Mouse (Mus musculus): Measurements from ENCODE around the gene Mnt. TPM values are rescaled to one million over a fixed set of nuclear protein-coding genes. Genes with fewer than 3 reads are reported as not detected.

Gene Mnt
- polyA plus RNA-seq, 1 experiment from 2014 or later = 7.4 TPM

DNA sequence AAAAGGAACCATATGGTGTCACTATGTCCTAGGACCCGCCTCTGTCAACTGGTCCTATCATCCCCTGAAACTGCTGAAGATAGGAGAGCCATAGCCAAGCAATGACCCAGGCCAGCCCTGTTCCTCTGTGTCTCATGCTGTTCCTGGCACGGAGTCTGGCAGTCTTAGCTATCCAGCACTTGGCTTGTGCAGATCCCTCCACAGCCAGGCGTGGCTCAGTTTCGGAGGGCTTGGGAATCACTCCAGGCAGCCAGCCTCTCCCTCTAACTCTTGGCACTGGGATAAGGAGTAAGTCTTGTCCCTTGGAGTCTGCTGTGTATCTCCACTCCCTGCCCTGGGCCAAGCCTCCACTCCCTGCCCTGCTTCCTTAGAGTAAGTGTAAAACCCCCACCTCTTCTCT lies 35.9 kb downstream of the Mnt start:
- peaks cover 51% of the 10 kb centered on the region for H3K36me3 ChIP-seq
- no peaks in the 10 kb centered on the region for H3K9me3 ChIP-seq
- no peak overlapping the region for H3K4me3 ChIP-seq
- no peaks in the 10 kb centered on the region for H3K27me3 ChIP-seq (ENCODE audit: insufficient read depth, poor library complexity, severe bottlenecking)
- peaks cover 24% of the 10 kb centered on the region for H3K4me1 ChIP-seq (replicated peaks)
- DNase-seq (ENCODE audit: low spot score) = no peak
- H3K27ac ChIP-seq = no peak overlapping the region
- 85% methylated on average over 4 of the region's 4 CpGs for WGBS

GRCm38 (mm10) chr11:74867181-74867580 lies 36.5 kb downstream of the Mnt start:
- DNase-seq (ENCODE audit: low spot score) = no peak
- Histone ChIP-seq H3K4me1 (replicated peaks) (peaks cover 24% of the 10 kb centered on the region), H3K27me3 (ENCODE audit: insufficient read depth, poor library complexity, severe bottlenecking) (no peaks in the 10 kb centered on the region), H3K27ac (no peak overlapping the region), H3K36me3 (peaks cover 51% of the 10 kb centered on the region), H3K9me3 (no peaks in the 10 kb centered on the region), H3K4me3 (no peak overlapping the region)
- WGBS = 85% methylated on average over 2 of the region's 2 CpGs

DNA sequence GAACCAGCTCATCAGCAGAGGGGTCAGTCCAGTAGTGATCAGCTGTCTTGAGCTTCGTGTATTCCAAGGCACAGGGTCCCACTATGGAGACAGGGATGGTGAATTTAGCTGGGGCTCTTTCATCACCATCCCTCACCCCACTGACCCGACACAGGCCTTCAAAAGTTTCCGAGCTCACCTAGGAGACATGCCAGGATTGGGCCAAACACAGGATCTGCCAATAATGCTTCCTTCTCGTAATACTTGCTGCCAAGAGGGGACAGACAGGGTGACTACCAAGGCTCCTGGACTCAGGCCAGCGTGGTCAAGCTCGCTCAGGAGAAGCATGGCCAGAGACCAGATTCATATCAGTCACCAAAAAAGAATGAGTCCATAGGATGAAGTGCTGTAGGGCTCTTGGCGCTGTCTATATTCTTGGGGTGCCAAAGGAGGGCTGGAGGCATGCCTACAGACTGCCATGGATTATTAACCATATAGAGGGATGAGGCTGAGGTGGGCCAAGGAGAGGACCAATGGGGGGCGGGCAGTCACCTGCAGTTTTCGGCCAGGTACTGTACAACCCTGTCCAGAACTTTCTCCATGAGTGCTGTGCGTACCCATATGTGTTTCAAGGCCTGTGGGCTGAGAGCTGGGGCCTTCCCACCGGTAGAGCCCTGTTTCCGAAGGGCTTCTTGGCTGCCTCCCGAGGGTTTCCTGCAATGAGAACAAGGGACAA lies 37.5 kb downstream of the Mnt start:
- no peak for DNase-seq (ENCODE audit: low spot score)
- no peak overlapping the region for H3K4me3 ChIP-seq
- WGBS = 89% methylated on average over 13 of the region's 13 CpGs
- H3K36me3 ChIP-seq = peaks cover 44% of the 10 kb centered on the region
- peaks cover 23% of the 10 kb centered on the region for H3K4me1 ChIP-seq (replicated peaks)
- H3K9me3 ChIP-seq = no peaks in the 10 kb centered on the region
- no peak overlapping the region for H3K27ac ChIP-seq
- no peaks in the 10 kb centered on the region for H3K27me3 ChIP-seq (ENCODE audit: insufficient read depth, poor library complexity, severe bottlenecking)

GRCm38 (mm10) chr11:74869603-74870002 lies 38.9 kb downstream of the Mnt start:
- Histone ChIP-seq H3K27ac (peak overlapping the region; percentile 69), H3K9me3 (no peaks in the 10 kb centered on the region), H3K4me1 (replicated peaks) (peaks cover 25% of the 10 kb centered on the region), H3K4me3 (no peak overlapping the region), H3K36me3 (peaks cover 38% of the 10 kb centered on the region), H3K27me3 (ENCODE audit: insufficient read depth, poor library complexity, severe bottlenecking) (no peaks in the 10 kb centered on the region)
- DNase-seq (ENCODE audit: low spot score) = no peak
- WGBS = 77% methylated on average over 6 of the region's 6 CpGs

- Histone ChIP-seq H3K27ac (no peak overlapping the region), H3K36me3 (peaks cover 28% of the 10 kb centered on the region), H3K4me1 (replicated peaks) (peaks cover 29% of the 10 kb centered on the region), H3K9me3 (no peaks in the 10 kb centered on the region), H3K4me3 (no peak overlapping the region), H3K27me3 (ENCODE audit: insufficient read depth, poor library complexity, severe bottlenecking) (no peaks in the 10 kb centered on the region)
- no peak for DNase-seq (ENCODE audit: low spot score)
- WGBS = 77% methylated on average over 4 of the region's 4 CpGs
Measured at GRCm38 (mm10) chr11:74870544-74870943, 39.8 kb downstream of the Mnt start.

GRCm38 (mm10) chr11:74870991-74871622 lies 40.4 kb downstream of the Mnt start:
- peaks cover 27% of the 10 kb centered on the region for H3K36me3 ChIP-seq
- 0 out of 2 replicates have a peak overlapping the region, but pooled peaks have one; percentile 6 for H3K27ac ChIP-seq
- no peaks in the 10 kb centered on the region for H3K27me3 ChIP-seq (ENCODE audit: insufficient read depth, poor library complexity, severe bottlenecking)
- no peak overlapping the region for H3K4me3 ChIP-seq
- no peak for DNase-seq (ENCODE audit: low spot score)
- H3K4me1 ChIP-seq (replicated peaks) = peaks cover 29% of the 10 kb centered on the region
- H3K9me3 ChIP-seq = no peaks in the 10 kb centered on the region
- 39% methylated on average over 12 of the region's 12 CpGs for WGBS

GRCm38 (mm10) chr11:74874630-74875029 lies 43.9 kb downstream of the Mnt start:
- Histone ChIP-seq H3K4me3 (no peak overlapping the region), H3K36me3 (no peaks in the 10 kb centered on the region), H3K27ac (0 out of 2 replicates have a peak overlapping the region, but pooled peaks have one; percentile 40), H3K4me1 (replicated peaks) (peaks cover 36% of the 10 kb centered on the region), H3K27me3 (ENCODE audit: insufficient read depth, poor library complexity, severe bottlenecking) (no peaks in the 10 kb centered on the region), H3K9me3 (no peaks in the 10 kb centered on the region)
- 70% methylated on average over 3 of the region's 3 CpGs for WGBS
- DNase-seq (ENCODE audit: low spot score) = no peak

- Histone ChIP-seq H3K27me3 (ENCODE audit: insufficient read depth, poor library complexity, severe bottlenecking) (no peaks in the 10 kb centered on the region), H3K36me3 (no peaks in the 10 kb centered on the region), H3K4me1 (replicated peaks) (peaks cover 31% of the 10 kb centered on the region), H3K27ac (peak overlapping the region; percentile 20; the same call in 1 of the 2 replicates), H3K9me3 (no peaks in the 10 kb centered on the region), H3K4me3 (peak overlapping the region; percentile 23; the same call in 1 of the 2 replicates)
- peak; percentile 71 for DNase-seq (ENCODE audit: low spot score)
- WGBS = 4% methylated on average over 9 of the region's 9 CpGs
Measured at GRCm38 (mm10) chr11:74876801-74877200, 46.1 kb downstream of the Mnt start.

- Histone ChIP-seq H3K9me3 (no peaks in the 10 kb centered on the region), H3K4me1 (replicated peaks) (peaks cover 27% of the 10 kb centered on the region), H3K4me3 (no peak overlapping the region), H3K27ac (no peak overlapping the region), H3K27me3 (ENCODE audit: insufficient read depth, poor library complexity, severe bottlenecking) (no peaks in the 10 kb centered on the region), H3K36me3 (peaks cover 17% of the 10 kb centered on the region)
- WGBS = 90% methylated on average over 9 of the region's 9 CpGs
- no peak for DNase-seq (ENCODE audit: low spot score)
Measured at GRCm38 (mm10) chr11:74880999-74881398, 50.3 kb downstream of the Mnt start.

GRCm38 (mm10) chr11:74881979-74882378 lies 51.3 kb downstream of the Mnt start:
- no peak for DNase-seq (ENCODE audit: low spot score)
- peak overlapping the region; percentile 23 for H3K27ac ChIP-seq
- no peaks in the 10 kb centered on the region for H3K27me3 ChIP-seq (ENCODE audit: insufficient read depth, poor library complexity, severe bottlenecking)
- no peak overlapping the region for H3K4me3 ChIP-seq
- H3K4me1 ChIP-seq (replicated peaks) = peaks cover 18% of the 10 kb centered on the region
- WGBS = 74% methylated on average over 14 of the region's 14 CpGs
- no peaks in the 10 kb centered on the region for H3K9me3 ChIP-seq
- peaks cover 17% of the 10 kb centered on the region for H3K36me3 ChIP-seq

DNA sequence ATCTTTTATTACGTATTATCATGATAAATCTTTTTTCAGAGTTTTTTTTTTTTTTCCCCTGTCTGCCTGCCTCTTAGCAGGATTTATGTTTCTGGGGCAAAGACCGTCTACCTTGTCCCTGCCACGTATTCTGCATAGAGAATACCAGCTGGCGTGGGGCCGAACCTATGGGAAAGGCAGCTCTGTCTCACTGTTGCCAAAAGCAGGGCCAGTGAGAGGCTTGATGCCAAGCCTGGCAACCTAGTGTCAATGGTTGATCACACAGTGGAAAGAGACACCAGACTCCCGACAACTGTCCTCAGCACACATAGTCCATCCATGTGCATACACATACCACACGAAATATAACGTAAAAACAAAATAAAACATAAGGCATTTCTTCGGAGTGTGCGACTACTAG lies 52.4 kb downstream of the Mnt start:
- H3K4me1 ChIP-seq (replicated peaks) = peaks cover 11% of the 10 kb centered on the region; the same call in 1 of the 2 replicates
- WGBS = 93% methylated on average over 10 of the region's 10 CpGs
- no peak overlapping the region for H3K4me3 ChIP-seq
- no peaks in the 10 kb centered on the region for H3K9me3 ChIP-seq
- no peak for DNase-seq (ENCODE audit: low spot score)
- no peaks in the 10 kb centered on the region for H3K27me3 ChIP-seq (ENCODE audit: insufficient read depth, poor library complexity, severe bottlenecking)
- H3K27ac ChIP-seq = no peak overlapping the region
- H3K36me3 ChIP-seq = peaks cover 17% of the 10 kb centered on the region

- Histone ChIP-seq H3K27me3 (ENCODE audit: insufficient read depth, poor library complexity, severe bottlenecking) (no peaks in the 10 kb centered on the region), H3K9me3 (no peaks in the 10 kb centered on the region), H3K4me1 (replicated peaks) (peaks cover 30% of the 10 kb centered on the region), H3K27ac (no peak overlapping the region), H3K4me3 (no peak overlapping the region), H3K36me3 (peaks cover 13% of the 10 kb centered on the region)
- WGBS = 89% methylated on average over 4 of the region's 4 CpGs
- no peak for DNase-seq (ENCODE audit: low spot score)
Measured at GRCm38 (mm10) chr11:74894619-74895018, 63.9 kb downstream of the Mnt start.
